Mouse (Mus musculus) stomach, postnatal 0 days (tissue): ENCODE results near the gene Olfr1416. TPM values are rescaled to one million over a fixed set of nuclear protein-coding genes. Genes with fewer than 3 reads are reported as not detected.

Experiments
- ATAC-seq: fragments of 200-750 bp; cut with Nextera tagmentation; 2 replicates; pipeline ENCODE4 v1.8.0; 2017; ENCODE audit not compliant: low FRiP score, low TSS enrichment
- DNase-seq: peaks from one replicate; pipeline ENCODE4 v3.0.0-alpha.2; 2016; ENCODE audit warnings: low spot score
- H3K27ac ChIP-seq: fragments of 300-500 bp; sonication (generic); replicated peaks from 2 replicates; pipeline ENCODE4 v1.5.1; 2014; ENCODE audit warnings: mild to moderate bottlenecking, control low read depth
- H3K27me3 ChIP-seq: fragments of 300-500 bp; sonication (generic); 2 replicates; pipeline ENCODE4 v1.6.1; 2014; ENCODE audit warnings: low read length; ENCODE audit not compliant: control insufficient read depth, insufficient read depth
- H3K36me3 ChIP-seq: fragments of 300-500 bp; sonication (generic); 2 replicates; pipeline ENCODE4 v1.6.1; 2014; ENCODE audit warnings: low read length, mixed read lengths; ENCODE audit not compliant: control insufficient read depth, insufficient read depth
- H3K4me1 ChIP-seq: fragments of 300-500 bp; sonication (generic); replicated peaks from 2 replicates; pipeline ENCODE4 v1.6.1; 2014; ENCODE audit warnings: antibody characterized with exemption; ENCODE audit not compliant: control insufficient read depth, insufficient read depth
- H3K4me2 ChIP-seq: fragments of 300-500 bp; sonication (generic); replicated peaks from 2 replicates; pipeline ENCODE4 v1.6.1; 2014; ENCODE audit warnings: low read depth, mild to moderate bottlenecking, control low read depth, moderate library complexity
- H3K4me3 ChIP-seq: fragments of 300-500 bp; sonication (generic); 2 replicates; pipeline ENCODE4 v1.5.1; 2014; ENCODE audit warnings: low read depth, low read length, control low read depth
- H3K9ac ChIP-seq: fragments of 300-500 bp; sonication (generic); 2 replicates; pipeline ENCODE4 v1.6.1; 2014; ENCODE audit warnings: mild to moderate bottlenecking, low read length, control low read depth, mixed read lengths
- H3K9me3 ChIP-seq: fragments of 300-500 bp; sonication (generic); 2 replicates; pipeline ENCODE4 v1.6.1; 2016; ENCODE audit warnings: low read length; ENCODE audit not compliant: control insufficient read depth
- CTCF ChIP-seq: IDR thresholded peaks from 2 replicates; pipeline ENCODE4 v1.5.1; 2016; ENCODE audit warnings: antibody characterized with exemption, low read depth, mild to moderate bottlenecking, moderate library complexity
- EP300 ChIP-seq: optimal IDR thresholded peaks from 2 replicates; pipeline ENCODE3; 2016; ENCODE audit warnings: antibody characterized with exemption
- whole genome bisulfite sequencing: fragments of 180-500 bp; shearing (Covaris S2); extraction: QIAGEN DNeasy Blood & Tissue Kit; methylation state at CpG from one replicate; pipeline ENCODE4 v1.1.7; 2014; 5-methylcytosine and 5-hydroxymethylcytosine counted together
- polyA plus RNA-seq: library from polyadenylated mRNA; unstranded; fragments of >200 nt; fragmentation: Nextera tagmentation; extraction: Ambion mirVana; gene quantifications from 2 replicates; pipeline ENCODE4 v1.2.1, GENCODE M21; 2015

Olfr1416 gene
- polyA plus RNA-seq, 1 experiment from 2014 or later, result not detected

- no peaks in the 10 kb centered on the region for H3K9me3 ChIP-seq
- no peaks in the 10 kb centered on the region for H3K4me1 ChIP-seq
- peak; percentile 80 for TF ChIP-seq CTCF
- TF ChIP-seq EP300, result no peak
- no peak overlapping the region for H3K9ac ChIP-seq
- H3K27me3 ChIP-seq, result no peaks in the 10 kb centered on the region
- H3K36me3 ChIP-seq, result peaks cover 44% of the 10 kb centered on the region
- H3K27ac ChIP-seq, result no peak overlapping the region
- DNase-seq (no peak), ATAC-seq (no peak)
- 67% methylated on average over 8 of the region's 8 CpGs for WGBS
- no peak overlapping the region for H3K4me3 ChIP-seq
- no peak overlapping the region for H3K4me2 ChIP-seq
Measured at GRCm38 (mm10) chr1:92453751-92454445, 31.0 kb downstream of the Olfr1416 start.

GRCm38 (mm10) chr1:92448293-92448692, 36.6 kb downstream of the Olfr1416 start:
- Histone ChIP-seq H3K27me3 (no peaks in the 10 kb centered on the region), H3K36me3 (peaks cover 42% of the 10 kb centered on the region), H3K4me2 (no peak overlapping the region), H3K4me1 (no peaks in the 10 kb centered on the region), H3K4me3 (no peak overlapping the region), H3K9ac (no peak overlapping the region), H3K9me3 (no peaks in the 10 kb centered on the region), H3K27ac (no peak overlapping the region)
- no peak for ATAC-seq
- TF ChIP-seq CTCF, result no peak
- TF ChIP-seq EP300, result no peak
- WGBS, result 69% methylated on average over 3 of the region's 3 CpGs
- DNase-seq, result no peak

GRCm38 (mm10) chr1:92441453-92442063, 43.4 kb downstream of the Olfr1416 start:
- Histone ChIP-seq H3K9ac (no peak overlapping the region), H3K36me3 (peaks cover 31% of the 10 kb centered on the region; the same call in 1 of the 2 replicates), H3K4me1 (0 out of 2 replicates have a peak, but pooled peaks cover 3% of the 10 kb centered on the region), H3K4me2 (no peak overlapping the region), H3K27me3 (no peaks in the 10 kb centered on the region), H3K9me3 (no peaks in the 10 kb centered on the region), H3K4me3 (no peak overlapping the region), H3K27ac (no peak overlapping the region)
- ATAC-seq (no peak), DNase-seq (no peak)
- no peak for TF ChIP-seq CTCF
- no peak for TF ChIP-seq EP300
- WGBS, result 77% methylated on average over 6 of the region's 6 CpGs

- H3K4me1 ChIP-seq, result 0 out of 2 replicates have a peak, but pooled peaks cover 3% of the 10 kb centered on the region
- WGBS, result 88% methylated on average over 9 of the region's 9 CpGs
Measured at GRCm38 (mm10) chr1:92440066-92440750, 44.7 kb downstream of the Olfr1416 start.

GRCm38 (mm10) chr1:92437678-92438271, 47.1 kb downstream of the Olfr1416 start:
- no peak overlapping the region for H3K9ac ChIP-seq
- H3K9me3 ChIP-seq, result no peaks in the 10 kb centered on the region
- no peak overlapping the region for H3K4me3 ChIP-seq
- 0 out of 2 replicates have a peak, but pooled peaks cover 3% of the 10 kb centered on the region for H3K4me1 ChIP-seq
- ATAC-seq (peak; percentile 48; the same call in 1 of the 2 replicates), DNase-seq (no peak)
- H3K27ac ChIP-seq, result no peak overlapping the region
- H3K4me2 ChIP-seq, result no peak overlapping the region
- 26% methylated on average over 9 of the region's 9 CpGs for WGBS
- H3K27me3 ChIP-seq, result no peaks in the 10 kb centered on the region
- no peak for TF ChIP-seq CTCF
- TF ChIP-seq EP300, result no peak
- peaks cover 16% of the 10 kb centered on the region; the same call in 1 of the 2 replicates for H3K36me3 ChIP-seq

More at GRCm38 (mm10) chr1:92440066-92440750, 44.7 kb downstream of the Olfr1416 start:
- Histone ChIP-seq H3K27me3 (no peaks in the 10 kb centered on the region), H3K9me3 (no peaks in the 10 kb centered on the region), H3K27ac (no peak overlapping the region), H3K9ac (no peak overlapping the region), H3K36me3 (peaks cover 27% of the 10 kb centered on the region; the same call in 1 of the 2 replicates), H3K4me3 (no peak overlapping the region), H3K4me2 (no peak overlapping the region)
- ATAC-seq (no peak), DNase-seq (no peak)
- TF ChIP-seq EP300 (no peak), CTCF (no peak)
